Mouse (Mus musculus): ENCODE results near the gene Serpinf2.

DNA sequence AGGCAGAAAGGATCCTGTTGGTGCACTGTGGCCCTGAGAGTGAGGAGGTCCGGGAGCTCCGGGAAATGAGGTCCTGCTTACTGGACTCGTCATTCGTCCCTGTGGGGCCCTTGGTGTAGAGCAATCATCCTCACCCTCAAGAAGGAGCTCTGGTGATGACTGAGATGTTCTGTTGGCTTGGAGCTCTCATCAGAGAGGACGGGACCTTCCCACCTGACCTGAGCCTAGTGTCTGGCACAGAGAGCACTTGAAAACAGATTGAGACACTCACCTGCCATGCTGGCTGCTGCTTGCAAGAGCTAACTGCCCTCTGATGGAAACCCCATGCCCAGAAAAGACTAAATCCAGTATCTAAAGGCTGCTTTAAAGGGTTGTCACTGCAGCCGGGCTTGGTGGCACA is 34.6 kb downstream of the Serpinf2 start:
- TF ChIP-seq CTCF (IDR thresholded peaks at IDR 0.05; ENCODE audit: insufficient read depth, low read length), result no peak
- TF ChIP-seq POLR2A (IDR thresholded peaks at IDR 0.05; ENCODE audit: borderline replicate concordance, extremely low read depth, low read depth, low read length), result no peak
